Mouse (Mus musculus): ENCODE data around the gene Klrb1c.
"Not testable (repeated sequence)": the region's sequence is repeated elsewhere in the genome, so short reads cannot be mapped to it uniquely, and the experiment has no call there.

Klrb1c gene

DNA sequence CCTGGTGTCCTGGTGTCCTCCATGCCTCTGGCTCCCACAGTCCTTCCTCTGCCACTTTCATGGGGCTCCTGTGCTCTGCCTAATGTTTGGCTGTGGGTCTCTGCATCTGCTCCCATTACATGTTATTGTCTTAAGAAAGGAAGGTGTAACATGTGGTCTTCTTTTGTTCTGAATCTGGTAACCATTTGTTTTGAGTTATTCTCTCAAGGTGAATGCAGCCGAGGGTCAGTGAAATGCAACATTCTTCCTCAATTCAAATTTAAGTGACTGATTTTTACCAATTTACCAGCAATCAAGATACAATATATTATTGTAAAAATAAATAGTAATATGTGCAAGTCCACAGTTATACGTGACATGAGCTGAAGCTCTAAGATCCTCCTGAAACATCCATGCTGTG lies at the start of gene Klrb1c:
Gene Klrb1c, minus strand, starts transcription at position 101 of the 400 bp plus-strand sequence.
- no peak for DNase-seq (ENCODE audit: low read depth, low spot score)

GRCm38 (mm10) chr6:128837454-128838341 lies 48.7 kb upstream of the Klrb1c start:
- DNase-seq (ENCODE audit: low read depth, low spot score): no peak

DNA sequence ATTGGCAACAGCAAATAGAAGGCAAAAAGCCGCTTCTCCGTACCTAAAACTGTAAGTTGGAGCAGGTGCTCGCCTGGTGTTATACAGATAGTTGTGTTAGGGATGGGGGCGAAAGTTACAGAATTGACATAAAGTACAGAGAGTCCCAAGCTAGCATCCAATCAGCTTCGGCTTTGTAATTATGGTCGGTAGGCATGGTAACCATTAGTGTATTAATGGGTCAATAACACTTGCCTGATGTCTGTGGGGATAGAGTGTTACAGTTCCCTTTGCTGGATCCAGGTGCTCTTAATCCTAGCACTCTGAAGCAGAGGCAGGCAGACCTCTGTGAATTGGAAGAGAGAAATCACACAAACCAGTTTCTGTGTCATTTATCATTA lies 47.9 kb upstream of the Klrb1c start:
- DNase-seq (ENCODE audit: low read depth, low spot score): no peak

GRCm38 (mm10) chr6:128836191-128836954 lies 47.4 kb upstream of the Klrb1c start:
- no peak for DNase-seq (ENCODE audit: low read depth, low spot score)

DNA sequence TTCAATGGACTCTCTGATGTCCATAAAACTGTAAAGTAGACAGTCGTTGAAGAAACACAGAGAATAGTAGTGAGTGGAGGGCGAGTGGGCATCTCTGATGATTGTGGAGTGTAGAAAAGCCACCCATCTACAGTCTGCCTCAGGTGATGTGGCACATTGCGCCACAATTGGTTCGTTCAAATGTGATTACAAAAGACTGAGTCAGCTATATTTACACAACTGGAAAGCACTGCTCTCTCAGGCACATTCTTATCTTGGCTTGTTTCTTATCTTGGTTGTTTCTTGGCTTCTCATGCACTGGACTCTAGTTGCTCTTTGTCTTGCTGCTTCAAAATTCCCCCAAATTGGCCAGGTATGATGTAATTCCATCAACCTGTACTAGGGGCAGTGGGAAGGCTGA lies 46.6 kb upstream of the Klrb1c start:
- DNase-seq (ENCODE audit: low read depth, low spot score): no peak

DNA sequence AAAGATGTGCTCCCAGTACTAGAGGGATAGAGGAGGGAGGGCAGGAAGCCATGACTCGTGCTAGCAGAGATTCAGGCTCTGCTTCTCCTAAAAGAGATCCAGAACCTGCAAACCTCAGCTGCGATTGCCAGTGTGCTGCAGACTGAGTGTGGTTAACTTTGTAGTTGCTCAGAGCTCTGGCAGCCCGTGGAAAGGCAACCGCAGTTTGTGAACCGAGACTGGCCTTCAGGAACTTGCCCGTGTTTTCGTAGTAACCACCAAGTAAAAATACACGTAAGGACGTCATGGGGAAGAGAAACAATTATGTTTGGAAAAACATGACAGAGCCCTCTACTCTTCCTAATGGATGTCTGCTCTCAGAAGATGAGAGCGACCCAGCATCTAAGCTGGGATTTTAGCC lies 44.0 kb upstream of the Klrb1c start:
- DNase-seq (ENCODE audit: low read depth, low spot score): no peak

DNA sequence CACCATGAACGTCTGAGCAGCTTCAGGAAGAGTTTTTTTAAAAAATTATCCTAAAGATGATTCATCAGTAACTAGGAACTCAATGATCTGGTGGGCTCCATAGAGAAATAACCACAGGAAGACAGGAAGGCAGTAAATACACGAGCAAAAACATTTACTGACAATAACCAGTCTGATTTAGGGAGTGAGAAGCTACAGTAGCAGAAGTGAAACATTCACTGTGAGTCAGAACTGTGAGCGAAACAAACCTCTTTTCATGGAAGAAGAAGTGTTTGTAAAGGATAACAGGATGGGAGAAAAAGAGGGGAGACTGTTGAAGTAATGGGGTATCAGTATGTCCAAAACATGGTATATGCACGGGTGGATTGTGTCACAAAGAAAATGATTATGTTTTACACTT lies 40.8 kb upstream of the Klrb1c start:
- DNase-seq (ENCODE audit: low read depth, low spot score): no peak

DNA sequence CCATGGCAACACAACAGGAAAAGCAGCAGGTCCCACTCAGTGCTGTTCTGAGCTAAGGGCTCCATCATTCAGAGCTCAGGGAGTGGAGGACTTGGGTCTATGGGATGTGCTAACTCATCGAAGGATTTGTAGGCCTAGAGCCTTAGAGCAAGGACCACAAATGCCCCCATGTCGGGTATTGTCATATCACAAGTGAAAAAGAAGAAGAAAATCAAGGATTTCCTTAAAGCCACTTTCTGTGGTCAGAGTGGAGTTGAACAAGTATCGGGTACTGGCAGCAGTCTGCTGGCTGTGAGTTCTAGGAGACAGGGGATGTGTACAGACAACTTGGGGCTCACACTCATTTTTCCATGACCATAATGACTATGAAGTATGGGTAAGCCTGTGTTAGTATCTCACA lies 37.8 kb upstream of the Klrb1c start:
- no peak for DNase-seq (ENCODE audit: low read depth, low spot score)

GRCm38 (mm10) chr6:128826132-128826531 lies 37.1 kb upstream of the Klrb1c start, which contains the start of the genes Gm44511 and Klrb1b:
Gm44511 (minus strand) TSS chr6:128826315.
Klrb1b (minus strand) TSS chr6:128826331.
- no peak for DNase-seq (ENCODE audit: low read depth, low spot score)

DNA sequence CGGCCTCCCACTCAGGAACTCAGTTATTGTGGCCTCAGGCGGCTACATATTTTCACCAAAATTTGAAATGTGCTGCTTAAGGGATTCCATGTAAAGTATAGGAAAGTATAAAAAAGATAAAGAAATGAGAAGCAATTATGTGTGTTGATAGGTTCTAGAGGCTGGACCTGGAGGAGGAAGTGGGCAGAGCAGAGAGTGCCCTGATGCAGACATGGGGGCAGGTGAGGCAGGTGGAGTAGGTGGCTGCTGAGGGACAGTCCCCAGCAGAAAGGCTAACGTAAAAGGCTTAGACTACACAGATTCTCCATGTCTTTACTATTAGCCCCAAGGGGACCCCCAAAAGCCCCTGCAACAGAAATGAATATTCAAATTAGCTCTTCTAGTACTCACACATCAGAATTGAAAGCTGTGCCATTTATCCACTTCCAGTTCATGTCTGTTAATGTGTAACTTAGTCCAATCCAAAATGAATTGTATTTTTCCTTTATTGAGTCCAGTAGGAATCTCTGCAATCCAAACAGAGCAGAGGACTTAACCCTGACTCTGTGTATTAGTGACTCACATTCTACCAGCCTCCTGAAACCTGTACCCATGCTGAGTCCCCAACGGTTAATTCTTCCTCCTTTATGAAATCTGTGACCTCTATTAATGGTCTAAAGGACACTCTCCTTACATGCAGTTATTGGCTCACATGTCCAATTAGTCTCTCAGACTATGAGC lies 29.2 kb upstream of the Klrb1c start:
- no peak for DNase-seq (ENCODE audit: low read depth, low spot score)

DNA sequence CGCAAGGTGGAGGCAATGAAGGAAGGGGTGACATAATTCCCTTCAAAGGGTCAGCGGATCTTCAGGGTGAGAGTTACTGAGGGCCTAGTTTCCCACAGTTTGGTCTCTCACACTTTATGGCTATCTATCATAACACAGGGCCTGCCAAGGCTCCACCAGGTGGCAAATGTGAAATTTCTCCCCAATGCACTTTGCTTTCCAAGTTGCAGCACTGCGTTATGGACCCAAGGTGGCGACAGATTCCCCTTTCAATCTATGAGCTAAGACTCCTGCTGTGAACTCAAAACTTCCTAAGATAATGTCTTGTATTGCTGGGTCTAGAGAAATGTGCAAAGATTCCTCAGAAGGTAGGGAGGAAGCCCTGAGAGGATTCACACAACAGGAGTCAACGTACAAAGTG lies 19.5 kb upstream of the Klrb1c start:
- DNase-seq (ENCODE audit: low read depth, low spot score): no peak

- no peak for DNase-seq (ENCODE audit: low read depth, low spot score)
These were observed 18.0 kb upstream of the Klrb1c start for GRCm38 (mm10) chr6:128807021-128807420.

GRCm38 (mm10) chr6:128804823-128805640 lies 16.0 kb upstream of the Klrb1c start:
- not testable (repeated sequence) for DNase-seq (ENCODE audit: low read depth, low spot score)

DNA sequence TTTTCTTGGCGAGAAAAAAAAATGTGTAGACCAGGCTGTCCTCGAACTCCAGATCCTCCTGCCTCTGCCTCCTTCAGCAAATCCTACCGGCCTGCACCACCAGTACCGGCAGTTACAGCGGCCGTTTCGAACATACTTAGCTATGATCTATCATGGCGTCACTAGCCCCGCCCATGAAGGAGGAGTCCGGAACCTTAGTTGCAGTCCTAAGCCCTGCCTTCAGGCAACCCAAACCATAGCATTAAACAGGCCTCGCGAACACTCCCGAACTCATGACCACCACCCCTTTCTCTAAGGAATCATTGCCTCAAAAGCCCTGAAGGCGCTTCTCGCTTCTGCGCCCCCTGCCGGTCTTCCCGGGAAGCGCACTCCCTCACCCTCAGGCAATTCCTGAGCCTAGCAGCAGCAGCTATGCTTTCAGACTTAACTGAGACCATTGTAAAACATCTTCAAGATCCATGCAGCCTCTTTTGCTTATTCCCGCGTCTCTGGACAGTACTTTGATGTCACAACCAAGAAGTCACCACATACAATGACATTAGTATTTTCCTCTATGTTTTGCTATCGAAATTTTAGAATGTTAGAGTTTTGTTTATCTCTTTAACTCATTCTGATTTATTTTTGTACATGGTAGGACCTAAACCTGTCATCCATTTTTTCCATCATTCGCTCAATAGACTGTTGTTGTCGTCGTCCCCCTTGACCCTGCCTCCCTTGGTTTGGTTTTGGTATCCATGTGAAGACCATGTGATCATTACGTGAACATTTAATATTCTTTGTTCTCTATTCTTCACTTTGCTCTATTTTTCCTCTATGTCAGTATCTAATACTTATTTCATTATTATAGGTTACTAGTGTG lies 14.2 kb upstream of the Klrb1c start:
- peak; percentile 99 for DNase-seq (ENCODE audit: low read depth, low spot score)

DNA sequence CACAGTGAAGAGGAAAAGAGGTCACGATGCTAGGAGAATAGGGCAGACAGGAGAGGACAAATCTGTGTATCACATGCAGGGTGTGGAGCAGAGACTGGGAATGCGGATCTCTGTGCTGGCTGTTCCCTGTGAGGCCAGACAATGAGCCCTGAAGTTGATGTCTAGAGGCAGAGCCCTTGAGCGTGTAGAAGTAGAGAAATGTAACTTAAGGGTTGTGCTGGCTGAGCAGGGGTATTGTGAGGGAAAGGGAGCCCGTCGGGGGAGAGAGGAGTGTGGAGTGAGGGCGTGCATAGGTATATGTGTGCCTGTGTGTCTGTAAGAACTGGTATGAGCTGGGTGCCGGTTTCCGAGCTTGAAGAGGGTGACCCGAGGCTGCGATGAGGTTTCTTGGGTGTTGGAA lies 13.5 kb upstream of the Klrb1c start:
- no peak for DNase-seq (ENCODE audit: low read depth, low spot score)

- not testable (repeated sequence) for DNase-seq (ENCODE audit: low read depth, low spot score)
These were observed 11.7 kb upstream of the Klrb1c start for GRCm38 (mm10) chr6:128800696-128801095.

GRCm38 (mm10) chr6:128799896-128800270 lies 10.9 kb upstream of the Klrb1c start:
- no peak for DNase-seq (ENCODE audit: low read depth, low spot score)

DNA sequence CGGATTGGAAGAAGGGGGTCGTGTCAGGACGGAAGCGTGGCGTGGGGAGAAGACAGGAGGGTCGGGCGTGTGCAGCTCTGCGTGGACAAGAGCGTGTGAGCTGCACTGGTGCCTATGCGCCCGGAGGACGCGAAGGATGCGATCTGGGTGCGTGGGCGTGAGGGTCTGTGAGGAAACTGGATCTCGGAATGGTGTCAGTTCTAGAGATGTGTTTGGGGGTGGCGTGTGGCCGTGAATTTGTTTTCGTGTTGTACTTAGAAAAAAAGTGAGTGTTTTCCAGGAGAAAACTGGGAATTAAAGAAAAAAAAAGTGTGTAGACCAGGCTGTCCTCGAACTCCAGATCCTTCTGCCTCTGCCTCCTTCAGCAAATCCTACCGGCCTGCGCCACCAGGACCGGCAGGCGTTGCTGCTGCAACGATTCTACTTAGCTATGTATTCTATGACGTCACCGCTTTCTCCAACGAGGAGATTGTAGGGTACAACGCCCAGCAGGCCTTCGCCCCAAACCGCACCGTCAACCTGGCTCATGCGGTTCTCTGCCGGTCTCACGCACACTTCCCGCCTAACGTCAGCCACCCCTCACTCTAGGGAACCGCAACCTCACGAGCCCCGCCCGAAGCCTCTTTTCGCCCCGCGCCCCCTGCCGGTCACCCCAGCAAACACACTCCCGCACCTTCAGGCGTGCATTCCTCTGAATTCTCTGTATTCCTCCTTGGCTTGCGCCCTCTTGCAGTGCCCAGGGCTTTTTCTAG lies 10.3 kb upstream of the Klrb1c start:
- peak; percentile 81 for DNase-seq (ENCODE audit: low read depth, low spot score)

DNA sequence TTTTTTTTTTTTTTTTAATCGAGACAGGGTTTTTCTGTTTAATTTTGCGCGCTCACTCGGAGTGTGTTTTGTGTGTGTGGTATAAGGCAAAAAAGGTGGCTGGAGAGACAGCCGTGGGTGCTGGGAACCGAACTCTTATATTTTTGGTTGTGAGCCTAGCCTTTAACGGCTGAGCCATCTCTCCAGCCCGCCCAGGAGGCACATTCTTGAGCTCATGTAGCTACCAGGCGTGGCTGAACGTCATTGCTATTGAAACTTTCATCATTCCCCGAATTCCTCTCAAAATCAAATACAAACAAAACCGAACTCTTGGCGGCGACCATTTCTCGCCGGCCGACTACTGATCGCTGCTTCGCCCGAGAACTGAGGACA lies 9.7 kb upstream of the Klrb1c start:
- DNase-seq (ENCODE audit: low read depth, low spot score): not testable (repeated sequence)

Measured in WW6 (cell line).